Mouse (Mus musculus): ENCODE measurements around the gene E2f3. TPM values are rescaled to one million over a fixed set of nuclear protein-coding genes. Genes with fewer than 3 reads are reported as not detected.

E2f3 gene
- total RNA-seq (2021), result 10 to 100 TPM; 11.0 to 14.2 TPM
- long read RNA-seq, experiment 1, partial matches to known transcripts, result 0 of 2 reads
- long read RNA-seq, experiment 1, other reads (novel, unspliced or antisense), result 2 of 2 reads
- long read RNA-seq, experiment 2, full-length matches to known transcripts, result 1 of 3 reads
- long read RNA-seq, experiment 2, partial matches to known transcripts, result 0 of 3 reads
- long read RNA-seq, experiment 2, other reads (novel, unspliced or antisense), result 2 of 3 reads

GRCm38 (mm10) chr13:29985855-29986755 lies at the start of gene E2f3:
TSS of gene E2f3 (minus strand) at chr13:29986063.
- peak; percentile 97 for DNase-seq

- no peak for DNase-seq
Measured at GRCm38 (mm10) chr13:30034540-30034939, 48.7 kb upstream of the E2f3 start.

- no peak for DNase-seq
Measured at GRCm38 (mm10) chr13:30031684-30032335, 45.9 kb upstream of the E2f3 start.

- no peak for DNase-seq
Measured at GRCm38 (mm10) chr13:30027841-30028240, 42.0 kb upstream of the E2f3 start.

- no peak for DNase-seq
Measured at GRCm38 (mm10) chr13:30022487-30022886, 36.6 kb upstream of the E2f3 start.

GRCm38 (mm10) chr13:30018573-30018972 lies 32.7 kb upstream of the E2f3 start:
- no peak for DNase-seq

- no peak for DNase-seq
Measured at GRCm38 (mm10) chr13:30017611-30018010, 31.7 kb upstream of the E2f3 start.

- DNase-seq, result no peak
Measured at GRCm38 (mm10) chr13:30014576-30014975, 28.7 kb upstream of the E2f3 start.

GRCm38 (mm10) chr13:30012226-30012625 lies 26.4 kb upstream of the E2f3 start:
- DNase-seq, result no peak

GRCm38 (mm10) chr13:30008738-30009137 lies 22.9 kb upstream of the E2f3 start:
- no peak for DNase-seq

- DNase-seq, result no peak
Measured at GRCm38 (mm10) chr13:30005422-30005821, 19.6 kb upstream of the E2f3 start.

GRCm38 (mm10) chr13:30004849-30005248 lies 19.0 kb upstream of the E2f3 start:
- no peak for DNase-seq

GRCm38 (mm10) chr13:30003169-30003568 lies 17.3 kb upstream of the E2f3 start:
- DNase-seq, result no peak

GRCm38 (mm10) chr13:30001041-30001440 lies 15.2 kb upstream of the E2f3 start:
- no peak for DNase-seq

- no peak for DNase-seq
Measured at GRCm38 (mm10) chr13:29987956-29988355, 2.1 kb upstream of the E2f3 start.

- DNase-seq, result peak; percentile 10
Measured at GRCm38 (mm10) chr13:29986756-29987120, 875 bp upstream of the E2f3 start.

GRCm38 (mm10) chr13:29985101-29985854 lies 585 bp downstream of the E2f3 start:
- DNase-seq, result peak; percentile 52

- peak; percentile 82 for DNase-seq
Measured at GRCm38 (mm10) chr13:29984286-29985100, 1.4 kb downstream of the E2f3 start.

GRCm38 (mm10) chr13:29983523-29984191 lies 2.2 kb downstream of the E2f3 start:
- no peak for DNase-seq

GRCm38 (mm10) chr13:29983037-29983436 lies 2.8 kb downstream of the E2f3 start:
- no peak for DNase-seq

- DNase-seq, result no peak
Measured at GRCm38 (mm10) chr13:29982400-29982799, 3.5 kb downstream of the E2f3 start.
